Mouse (Mus musculus): ENCODE results near the gene Psat1.

Gene Psat1

DNA sequence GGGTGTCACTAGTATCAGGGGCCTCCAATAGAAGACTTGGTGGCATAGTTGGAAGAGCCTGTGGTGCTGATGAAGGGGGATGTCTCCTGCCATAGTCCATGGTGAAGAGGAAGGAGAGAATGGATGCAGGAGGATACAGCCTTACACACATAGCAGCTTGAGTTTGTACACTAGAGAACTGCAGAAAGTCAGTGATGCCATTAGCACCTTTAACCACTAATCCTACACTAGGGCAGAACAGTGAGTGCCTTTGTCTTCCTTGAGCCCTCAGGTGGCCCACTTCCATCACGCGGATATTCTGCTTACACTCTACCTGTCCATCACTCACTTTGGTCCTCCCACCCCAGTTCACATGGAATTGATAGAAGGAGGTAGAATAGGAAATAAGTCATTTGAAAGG lies 83.0 kb downstream of the Psat1 start:
- no peak for DNase-seq (ENCODE audit: low spot score)

DNA sequence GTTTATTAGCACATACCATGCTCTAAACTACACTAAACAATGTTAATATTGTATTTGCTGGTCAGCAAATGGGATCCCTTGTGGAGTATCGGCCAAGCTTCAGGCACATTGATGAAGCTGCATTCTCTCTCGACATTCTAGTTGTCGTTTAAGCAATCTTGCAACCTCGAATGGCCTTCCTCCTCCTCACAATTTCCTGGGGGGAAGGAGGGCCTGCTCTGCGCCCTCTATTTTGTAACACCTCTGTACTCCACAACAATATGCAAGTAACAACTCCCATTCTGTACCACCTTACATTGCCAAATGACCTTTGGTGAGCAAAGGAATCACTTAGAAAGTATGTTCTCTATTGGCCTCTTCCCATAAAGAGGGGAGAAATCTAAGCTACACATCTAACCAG lies 91.8 kb downstream of the Psat1 start:
- no peak for DNase-seq (ENCODE audit: low spot score)

Data from ovary, postnatal 10 days (tissue).